In genomic region chr4:95386021-95386420, GRCm38 (mm10) we compare ENCODE assay signal across 24 mouse cellular contexts.
A peak's percentile ranks its signal among the peaks of the same experiment; 100 is the strongest.
DNase-seq lines count a peak whose midpoint lies in the region; ATAC-seq and TF ChIP-seq lines count a peak whose summit lies in the region.
"Had no signal": no experiment of that assay in that cellular context is flagged by ENCODE, and none has a peak within 500 bp of the region (broad histone marks: within the 10 kb centered on the region; RNA-seq: fewer than 3 reads in every experiment).

No protein-coding gene starts in this region.

- H3K79me2 ChIP-seq in heart, adult 2 months (replicated peaks; ENCODE audit: control insufficient read depth, insufficient read depth, low read length), result no peaks in the 10 kb centered on the region

- TF ChIP-seq EP300 in heart, adult 2 months (IDR thresholded peaks at IDR 0.05; ENCODE audit: insufficient read depth, low read depth, low read length), result no peak
- TF ChIP-seq EP300 in liver, postnatal 0 days (IDR thresholded peaks at IDR 0.05; ENCODE audit: low read depth), result no peak
- no peak for TF ChIP-seq EP300 in stomach, postnatal 0 days (optimal IDR thresholded peaks at IDR 0.05)

- TF ChIP-seq POLR2A in heart, adult 2 months (IDR thresholded peaks at IDR 0.05; ENCODE audit: insufficient read depth, low read depth, low read length), result no peak

- WGBS in heart, adult 2 months, result 18% methylated on average over 2 of the region's 2 CpGs
- whole genome bisulfite sequencing in liver, postnatal 0 days (ENCODE audit: insufficient replicate concordance), result 17% methylated on average over 2 of the region's 2 CpGs
- WGBS in stomach, embryonic 14.5 days, result 25% methylated on average over 2 of the region's 2 CpGs
- 24% methylated on average over 2 of the region's 2 CpGs for WGBS in stomach, postnatal 0 days
- WGBS in hindbrain, postnatal 0 days, result 55% methylated on average over 2 of the region's 2 CpGs

- no peaks in the 10 kb centered on the region for H3K27me3 ChIP-seq in heart, adult 2 months (ENCODE audit: control insufficient read depth, insufficient read depth, low read length)
- no peaks in the 10 kb centered on the region for H3K27me3 ChIP-seq in liver, postnatal 0 days (ENCODE audit: insufficient read depth, low read length)
- H3K27me3 ChIP-seq in stomach, embryonic 14.5 days (ENCODE audit: control insufficient read depth, insufficient read depth, low read length), result no peaks in the 10 kb centered on the region
- no peaks in the 10 kb centered on the region for H3K27me3 ChIP-seq in stomach, postnatal 0 days (ENCODE audit: control insufficient read depth, insufficient read depth, low read length)
- no peaks in the 10 kb centered on the region for H3K27me3 ChIP-seq in hindbrain, postnatal 0 days (ENCODE audit: insufficient read depth, low read length)
- H3K27me3 ChIP-seq: CH12.LX; intestine, embryonic 15.5 days; liver, embryonic 13.5 days; neural tube, embryonic 13.5 days had no signal

- no peak overlapping the region for H3K4me3 ChIP-seq in heart, adult 2 months
- no peak overlapping the region for H3K4me3 ChIP-seq in liver, postnatal 0 days (ENCODE audit: low read depth, low read length)
- no peak overlapping the region for H3K4me3 ChIP-seq in stomach, embryonic 14.5 days (ENCODE audit: low read depth, low read length)
- H3K4me3 ChIP-seq in stomach, postnatal 0 days (ENCODE audit: low read depth, low read length), result no peak overlapping the region
- H3K4me3 ChIP-seq in hindbrain, postnatal 0 days (ENCODE audit: low read length), result no peak overlapping the region
- H3K4me3 ChIP-seq: erythroblast, embryonic 14.5 days; intestine, embryonic 15.5 days; liver, embryonic 13.5 days; myocyte; neural tube, embryonic 13.5 days had no signal

- peak overlapping the region; percentile 60 for H3K27ac ChIP-seq in heart, adult 2 months
- H3K27ac ChIP-seq in liver, postnatal 0 days (ENCODE audit: low read depth), result peak overlapping the region; percentile 4; the same call in 1 of the 2 replicates
- H3K27ac ChIP-seq in stomach, embryonic 14.5 days (ENCODE audit: low read length), result peak overlapping the region; percentile 11; the same call in 1 of the 2 replicates
- no peak overlapping the region for H3K27ac ChIP-seq in stomach, postnatal 0 days (replicated peaks)
- no peak overlapping the region for H3K27ac ChIP-seq in hindbrain, postnatal 0 days
- H3K27ac ChIP-seq: liver, embryonic 13.5 days; neural tube, embryonic 13.5 days had no signal

- no peak for TF ChIP-seq CTCF in heart, adult 2 months (IDR thresholded peaks at IDR 0.05)
- no peak for TF ChIP-seq CTCF in liver, postnatal 0 days (IDR thresholded peaks at IDR 0.05; ENCODE audit: low read depth)
- TF ChIP-seq CTCF in stomach, postnatal 0 days (IDR thresholded peaks at IDR 0.05; ENCODE audit: low read depth), result no peak
- no peak for TF ChIP-seq CTCF in hindbrain, postnatal 0 days (IDR thresholded peaks at IDR 0.05; ENCODE audit: low read depth)

- DNase-seq in heart, adult 2 months, result no peak
- no peak for DNase-seq in heart, adult 8-10 months (ENCODE audit: low spot score)
- no peak for DNase-seq in liver, postnatal 0 days
- DNase-seq in liver, result no peak
- DNase-seq in stomach, postnatal 0 days (ENCODE audit: low spot score), result no peak
- peak; percentile 23 for DNase-seq in yolk sac, embryonic 10.5 days (ENCODE audit: low spot score)
- DNase-seq in hindbrain, postnatal 0 days (ENCODE audit: low spot score), result no peak
- DNase-seq: B cell, adult 2 months; cerebellum, adult 18-20 months; cerebellum, postnatal 10 days; gastrocnemius, postnatal 10 days; kidney, postnatal 4 days; liver, embryonic 13.5 days; right cerebral cortex, postnatal 4 days had no signal

- no peak for ATAC-seq in liver, postnatal 0 days
- ATAC-seq in stomach, embryonic 14.5 days (ENCODE audit: insufficient number of reproducible peaks, insufficient read depth, low FRiP score, low read depth), result no peak
- ATAC-seq in stomach, postnatal 0 days (ENCODE audit: low FRiP score, low TSS enrichment), result no peak
- no peak for ATAC-seq in hindbrain, postnatal 0 days
- ATAC-seq: activated CD4-positive, CD25-positive, alpha-beta regulatory T cell, adult 4 months; forebrain, embryonic 16.5 days; hindbrain, embryonic 16.5 days had no signal

- H3K4me2 ChIP-seq in liver, postnatal 0 days (ENCODE audit: low read depth, low read length), result no peak overlapping the region
- no peak overlapping the region for H3K4me2 ChIP-seq in stomach, embryonic 14.5 days (replicated peaks; ENCODE audit: low read depth, low read length)
- no peak overlapping the region for H3K4me2 ChIP-seq in stomach, postnatal 0 days (replicated peaks; ENCODE audit: low read depth)
- no peak overlapping the region for H3K4me2 ChIP-seq in hindbrain, postnatal 0 days (ENCODE audit: low read depth, low read length)
- H3K4me2 ChIP-seq: intestine, embryonic 15.5 days; liver, embryonic 13.5 days; midbrain, embryonic 11.5 days; neural tube, embryonic 13.5 days had no signal

- no peaks in the 10 kb centered on the region for H3K9me3 ChIP-seq in liver, postnatal 0 days (ENCODE audit: low read length)
- H3K9me3 ChIP-seq in stomach, embryonic 14.5 days (ENCODE audit: control insufficient read depth, low read depth, low read length), result no peaks in the 10 kb centered on the region
- H3K9me3 ChIP-seq in stomach, postnatal 0 days (ENCODE audit: control insufficient read depth, low read length), result no peaks in the 10 kb centered on the region
- H3K9me3 ChIP-seq in hindbrain, postnatal 0 days (ENCODE audit: low read length), result no peaks in the 10 kb centered on the region
- H3K9me3 ChIP-seq: intestine, embryonic 15.5 days; liver, embryonic 13.5 days; neural tube, embryonic 13.5 days had no signal

- H3K9ac ChIP-seq in heart, adult 2 months (ENCODE audit: low read depth, low read length), result no peak overlapping the region
- no peak overlapping the region for H3K9ac ChIP-seq in liver, postnatal 0 days (replicated peaks)
- no peak overlapping the region for H3K9ac ChIP-seq in stomach, embryonic 14.5 days (replicated peaks; ENCODE audit: low read depth, low read length)
- H3K9ac ChIP-seq in stomach, postnatal 0 days (ENCODE audit: low read length), result no peak overlapping the region
- H3K9ac ChIP-seq in hindbrain, postnatal 0 days (replicated peaks; ENCODE audit: low read length), result no peak overlapping the region
- H3K9ac ChIP-seq: intestine, embryonic 15.5 days; liver, embryonic 13.5 days; neural tube, embryonic 13.5 days had no signal

- H3K36me3 ChIP-seq in heart, adult 2 months (ENCODE audit: control insufficient read depth, insufficient read depth, low read length), result peaks cover 9% of the 10 kb centered on the region
- H3K36me3 ChIP-seq in liver, postnatal 0 days (replicated peaks; ENCODE audit: insufficient read depth, low read length), result no peaks in the 10 kb centered on the region
- H3K36me3 ChIP-seq in stomach, embryonic 14.5 days (ENCODE audit: control insufficient read depth, insufficient read depth, low read length), result no peaks in the 10 kb centered on the region
- H3K36me3 ChIP-seq in stomach, postnatal 0 days (ENCODE audit: control insufficient read depth, insufficient read depth, low read length), result no peaks in the 10 kb centered on the region
- no peaks in the 10 kb centered on the region for H3K36me3 ChIP-seq in hindbrain, postnatal 0 days (ENCODE audit: insufficient read depth, low read length)
- H3K36me3 ChIP-seq: intestine, embryonic 15.5 days; liver, embryonic 13.5 days; neural tube, embryonic 13.5 days had no signal

- intact Hi-C loops in heart, adult 2 months (cut with DNase I), result loop anchor here (5.0 kb wide), 4 partner anchors 69 to 334 kb away; partner anchors contain the start of genes Fggy and Jun

- peaks cover 9% of the 10 kb centered on the region for H3K4me1 ChIP-seq in heart, adult 2 months (ENCODE audit: control insufficient read depth, insufficient read depth, low read length)
- peaks cover 6% of the 10 kb centered on the region for H3K4me1 ChIP-seq in liver, postnatal 0 days (ENCODE audit: insufficient read depth)
- peaks cover 23% of the 10 kb centered on the region for H3K4me1 ChIP-seq in stomach, embryonic 14.5 days (ENCODE audit: control insufficient read depth, insufficient read depth, low read length)
- H3K4me1 ChIP-seq in stomach, postnatal 0 days (replicated peaks; ENCODE audit: control insufficient read depth, insufficient read depth), result peaks cover 8% of the 10 kb centered on the region; the same call in 1 of the 2 replicates
- no peaks in the 10 kb centered on the region for H3K4me1 ChIP-seq in hindbrain, postnatal 0 days (ENCODE audit: insufficient read depth, low read length)
- H3K4me1 ChIP-seq: neural tube, embryonic 13.5 days had no signal

Comparison
In these comparisons a context has a peak if more than half of its experiments do, and no peak if none do; other contexts are left out.
1. H3K27ac ChIP-seq: peak in heart, adult 2 months (single experiment), liver, postnatal 0 days (single experiment) and stomach, embryonic 14.5 days (single experiment); none in stomach, postnatal 0 days (single experiment) and hindbrain, postnatal 0 days (single experiment).